Mouse (Mus musculus): ENCODE data around the gene Nudt14. TPM values are rescaled to one million over a fixed set of nuclear protein-coding genes. Genes with fewer than 3 reads are reported as not detected.

Nudt14 gene
- 33.7 TPM for polyA plus RNA-seq (2017; shearing (Covaris generic))

DNA sequence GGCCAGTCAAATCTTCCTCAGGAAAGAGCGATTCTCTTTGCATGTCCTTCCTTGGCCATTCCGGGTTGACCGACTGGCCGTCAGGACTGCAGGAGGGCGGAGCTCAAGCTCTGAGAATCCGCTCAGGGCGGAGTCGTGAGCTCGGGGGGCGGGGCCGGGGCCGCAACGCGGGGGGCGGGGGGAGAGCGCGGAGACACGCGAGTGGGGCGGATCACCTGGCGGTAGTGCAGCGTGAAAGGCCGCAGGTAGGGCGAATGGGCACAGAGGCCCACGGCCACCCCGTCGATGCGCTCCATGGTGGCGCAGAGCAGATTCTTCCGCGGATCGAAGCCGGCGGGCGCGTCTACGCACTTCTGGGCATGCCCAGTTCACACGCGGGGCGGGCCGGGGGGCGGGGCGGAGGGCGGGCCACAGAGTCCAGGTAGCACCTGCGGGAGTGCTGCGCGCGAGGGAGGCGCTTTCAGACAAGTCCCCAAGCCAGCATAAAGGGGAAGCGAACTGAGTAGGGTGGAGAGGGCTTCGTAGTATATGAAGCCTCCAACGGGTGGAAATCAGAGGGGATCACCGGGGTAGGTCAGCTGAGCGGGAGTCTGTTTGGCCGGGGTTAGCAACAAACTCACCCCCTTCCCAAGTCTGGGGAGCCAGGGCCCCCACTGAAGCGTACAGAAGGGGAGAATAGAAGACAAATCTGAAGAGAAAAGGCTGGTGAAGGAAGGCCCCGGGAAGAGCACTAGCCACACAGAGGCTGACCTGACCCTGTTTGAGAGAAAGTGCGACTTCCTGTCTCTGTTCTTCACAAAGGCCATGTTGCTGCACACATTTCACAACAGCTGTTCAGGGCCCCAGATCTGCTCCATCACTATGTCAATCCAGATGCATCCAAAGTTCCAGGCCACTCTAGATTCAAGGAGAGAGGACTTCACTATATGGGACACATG, at the start of gene Nudt14:
TSS of gene Nudt14 (minus strand) at position 349 of the 938 bp plus-strand sequence.

GRCm38 (mm10) chr12:112976371-112977073, 34.6 kb upstream of the Nudt14 start, which contains the start of gene Btbd6:
Gene Btbd6, plus strand, starts transcription at chr12:112976482.

GRCm38 (mm10) chr12:112929562-112930352, 12.2 kb downstream of the Nudt14 start, which contains the start of gene Jag2:
Gene Jag2, minus strand, starts transcription at chr12:112929776.

Other genes with a start within 250 kb of the Nudt14 start
- gene Cep170b, start 221.7 kb downstream of the Nudt14 start, polyA plus RNA-seq (2017; shearing (Covaris generic)) = 19.6 TPM
- gene Pld4, start 181.5 kb downstream of the Nudt14 start, polyA plus RNA-seq (2017; shearing (Covaris generic)) = 0.30 TPM
- not detected for gene Ahnak2, start 139.5 kb downstream of the Nudt14 start, polyA plus RNA-seq (2017; shearing (Covaris generic))
- not detected for gene Clba1, start 133.2 kb downstream of the Nudt14 start, polyA plus RNA-seq (2017; shearing (Covaris generic))
- gene Cdca4, start 112.7 kb downstream of the Nudt14 start, polyA plus RNA-seq (2017; shearing (Covaris generic)) = 38.0 TPM
- gene Gpr132, start 73.9 kb downstream of the Nudt14 start, polyA plus RNA-seq (2017; shearing (Covaris generic)) = 317 TPM
- gene Jag2, start 12.3 kb downstream of the Nudt14 start, polyA plus RNA-seq (2017; shearing (Covaris generic)) = 1.6 TPM
- gene Btbd6, start 34.4 kb upstream of the Nudt14 start, polyA plus RNA-seq (2017; shearing (Covaris generic)) = 64.3 TPM
- gene Brf1, start 58.6 kb upstream of the Nudt14 start, polyA plus RNA-seq (2017; shearing (Covaris generic)) = 204 TPM
- 28.6 TPM for gene Pacs2, start 72.4 kb upstream of the Nudt14 start, polyA plus RNA-seq (2017; shearing (Covaris generic))
- gene Tex22, start 132.4 kb upstream of the Nudt14 start, polyA plus RNA-seq (2017; shearing (Covaris generic)) = not detected
- gene Mta1, start 156.2 kb upstream of the Nudt14 start, polyA plus RNA-seq (2017; shearing (Covaris generic)) = 42.3 TPM
- 21.2 TPM for gene Crip2, start 198.1 kb upstream of the Nudt14 start, polyA plus RNA-seq (2017; shearing (Covaris generic))
- gene Crip1, start 204.2 kb upstream of the Nudt14 start, polyA plus RNA-seq (2017; shearing (Covaris generic)) = 1,752 TPM
- gene Tedc1, start 214.3 kb upstream of the Nudt14 start, polyA plus RNA-seq (2017; shearing (Covaris generic)) = 13.1 TPM
- 0.47 TPM for gene Tmem121, start 243.8 kb upstream of the Nudt14 start, polyA plus RNA-seq (2017; shearing (Covaris generic))